Mouse (Mus musculus) embryo, embryonic 9.5 days (tissue): ENCODE measurements around the gene Fv1.

Experiments used
- DNase-seq: peaks from one replicate; pipeline ENCODE4 v3.0.0-alpha.2; 2017; ENCODE audit errors: extremely low spot score

The Fv1 gene

GRCm38 (mm10) chr4:147884138-147884537 is 15.4 kb downstream of the Fv1 start:
- DNase-seq = no peak

DNA sequence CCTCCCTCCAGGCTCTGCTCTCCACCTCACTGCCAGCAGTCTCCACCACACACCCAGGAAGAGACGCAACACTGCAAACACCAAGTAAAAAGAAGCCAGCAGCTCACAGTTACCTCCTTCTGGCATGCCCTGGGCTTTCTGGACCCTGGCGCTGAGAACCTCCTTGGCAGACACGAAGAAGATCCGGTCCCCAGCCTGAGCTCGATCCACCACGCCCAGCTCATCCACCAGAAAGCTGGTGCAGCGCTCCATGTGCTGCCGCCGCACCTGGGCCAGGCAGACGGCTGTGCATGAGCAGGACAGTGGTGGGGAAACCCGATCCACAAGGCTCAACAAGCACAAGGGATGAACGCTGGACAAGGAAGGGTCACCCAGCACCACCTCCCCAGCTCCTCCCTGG is 17.4 kb downstream of the Fv1 start:
- DNase-seq = no peak

GRCm38 (mm10) chr4:147887277-147887676 is 18.5 kb downstream of the Fv1 start:
- no peak for DNase-seq

DNA sequence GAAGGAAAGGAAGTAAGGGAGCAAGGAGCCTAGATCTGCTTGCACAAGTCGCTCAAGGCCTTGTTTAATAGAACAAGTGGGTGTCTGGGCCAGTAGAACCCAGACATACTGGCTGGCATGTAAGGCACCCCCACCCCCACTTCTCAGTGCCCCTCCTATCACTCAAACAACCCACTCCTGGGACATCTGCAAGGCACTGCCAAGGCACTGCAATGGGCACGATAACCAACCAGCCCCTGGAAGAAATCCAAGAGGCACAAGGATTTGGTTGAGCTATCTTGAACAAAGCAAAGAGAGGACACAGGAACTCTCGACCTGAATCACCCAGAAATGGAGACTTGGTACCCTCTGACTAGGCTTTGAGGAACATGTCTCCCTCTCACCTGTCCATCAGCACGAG is 19.5 kb downstream of the Fv1 start:
- no peak for DNase-seq

- no peak for DNase-seq
Measured at GRCm38 (mm10) chr4:147890341-147890740, 21.6 kb downstream of the Fv1 start.

- DNase-seq = no peak
Measured at GRCm38 (mm10) chr4:147895815-147896330, 27.1 kb downstream of the Fv1 start.

DNA sequence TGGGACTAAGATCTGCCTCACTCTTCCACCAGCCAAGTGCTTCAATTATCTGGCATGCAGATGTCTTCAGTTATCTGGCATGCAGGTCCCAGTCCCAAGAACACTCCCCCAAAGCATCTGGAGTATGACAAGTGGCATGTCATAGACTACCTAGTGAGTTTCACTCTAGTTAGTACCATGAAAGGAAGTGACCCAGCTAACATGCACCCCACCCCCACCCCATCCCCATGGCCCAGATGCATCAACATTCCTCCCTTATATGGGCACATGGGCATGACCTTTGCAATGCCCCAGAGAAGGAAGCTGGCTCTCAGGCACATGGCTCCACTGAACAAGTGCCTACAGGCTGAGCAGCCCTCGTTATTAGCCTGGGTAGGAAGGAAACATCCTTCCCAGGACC is 27.6 kb downstream of the Fv1 start:
- no peak for DNase-seq

DNA sequence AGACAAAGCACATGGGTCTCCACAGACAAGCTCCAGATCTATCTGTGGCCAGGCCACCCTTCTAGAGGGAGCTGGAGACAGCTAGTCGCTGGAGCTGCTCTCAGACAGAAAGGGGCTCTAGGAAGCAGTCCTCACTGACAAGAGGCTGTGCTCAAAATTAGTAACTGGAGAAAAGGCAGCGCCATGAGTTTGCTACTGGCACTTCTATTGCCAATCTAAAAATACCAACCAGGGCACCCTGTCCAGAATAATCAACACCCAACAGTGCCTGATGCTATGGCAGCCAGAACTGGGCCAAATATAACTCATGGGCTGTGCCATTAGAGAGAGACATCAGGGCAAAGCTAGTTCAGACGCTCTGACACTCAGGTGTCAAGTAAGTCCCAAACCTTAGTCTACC is 28.6 kb downstream of the Fv1 start:
- no peak for DNase-seq

GRCm38 (mm10) chr4:147900452-147900851 is 31.7 kb downstream of the Fv1 start:
- DNase-seq = no peak

GRCm38 (mm10) chr4:147902906-147903500 is 34.2 kb downstream of the Fv1 start:
- DNase-seq = no peak

DNA sequence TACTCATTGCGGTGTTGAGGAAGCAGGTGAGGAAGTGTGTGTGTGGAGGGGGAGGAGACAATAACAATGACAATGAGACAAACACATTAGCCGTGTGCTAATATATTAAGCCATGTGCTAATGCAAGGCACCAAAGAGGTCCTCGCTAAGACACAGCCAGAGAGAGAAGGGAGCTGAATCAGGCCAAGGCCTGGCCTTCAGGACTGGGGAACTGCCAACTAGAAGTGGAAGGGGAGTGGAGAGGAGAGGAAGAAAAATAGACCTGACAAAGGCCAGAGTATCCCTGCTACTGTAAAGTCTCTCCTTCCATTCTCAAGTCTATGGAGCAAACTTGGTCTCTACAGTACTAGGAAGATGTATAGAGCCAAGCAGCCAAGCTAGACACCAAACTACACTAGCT is 34.8 kb downstream of the Fv1 start:
- DNase-seq = no peak

GRCm38 (mm10) chr4:147904313-147905089 is 35.7 kb downstream of the Fv1 start, which contains the start of gene Mfn2:
Gene Mfn2 (minus strand): TSS chr4:147904704.
- peak; percentile 91 for DNase-seq

GRCm38 (mm10) chr4:147905090-147905659 is 36.4 kb downstream of the Fv1 start:
- no peak for DNase-seq

DNA sequence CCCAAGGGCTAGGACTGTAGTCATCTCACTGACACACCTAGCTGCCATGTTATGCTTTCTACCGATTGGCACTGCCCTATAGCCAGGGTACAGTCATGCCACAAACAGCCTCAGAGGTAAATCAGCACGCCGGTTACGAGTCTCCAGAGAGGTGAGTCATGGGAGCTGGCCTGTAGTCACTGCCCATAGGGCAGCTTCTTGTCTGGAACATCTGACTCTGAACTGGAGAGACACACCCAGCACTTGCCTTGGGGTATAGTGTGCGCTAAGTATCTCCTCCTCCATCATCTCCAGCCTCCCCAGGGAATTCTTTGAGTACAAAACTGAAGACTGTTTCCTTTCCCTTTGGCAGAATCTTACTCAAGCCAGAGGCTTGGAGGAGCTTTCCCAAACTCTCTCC is 37.5 kb downstream of the Fv1 start:
- no peak for DNase-seq

DNA sequence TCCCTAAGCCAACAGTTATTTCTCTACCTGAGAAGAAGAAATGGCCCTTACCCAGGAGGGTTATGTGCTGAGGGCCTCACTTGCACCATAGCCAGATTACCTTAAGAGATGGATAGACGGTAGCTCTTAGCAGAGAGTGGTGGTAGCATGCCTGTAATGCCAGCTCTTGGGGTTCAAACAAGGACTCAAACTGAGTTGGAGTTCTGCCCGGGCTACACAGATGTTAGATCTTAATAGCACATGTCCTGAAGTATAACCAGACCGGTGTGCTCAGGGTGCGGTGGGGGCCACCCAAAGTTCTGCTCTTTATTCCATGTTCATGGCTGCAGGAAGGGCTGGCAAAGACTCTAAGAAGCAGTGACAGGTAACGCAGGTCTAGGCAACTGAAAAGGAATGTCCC is 40.7 kb downstream of the Fv1 start:
- DNase-seq = no peak

GRCm38 (mm10) chr4:147918459-147919121 is 49.8 kb downstream of the Fv1 start:
- DNase-seq = peak; percentile 38
